Mouse (Mus musculus): ENCODE results near the gene Stau1.

Gene Stau1

GRCm38 (mm10) chr2:166910536-166910935 is 85.6 kb downstream of the Stau1 start:
- DNase-seq (ENCODE audit: low spot score in 2 of 2), result no peak

DNA sequence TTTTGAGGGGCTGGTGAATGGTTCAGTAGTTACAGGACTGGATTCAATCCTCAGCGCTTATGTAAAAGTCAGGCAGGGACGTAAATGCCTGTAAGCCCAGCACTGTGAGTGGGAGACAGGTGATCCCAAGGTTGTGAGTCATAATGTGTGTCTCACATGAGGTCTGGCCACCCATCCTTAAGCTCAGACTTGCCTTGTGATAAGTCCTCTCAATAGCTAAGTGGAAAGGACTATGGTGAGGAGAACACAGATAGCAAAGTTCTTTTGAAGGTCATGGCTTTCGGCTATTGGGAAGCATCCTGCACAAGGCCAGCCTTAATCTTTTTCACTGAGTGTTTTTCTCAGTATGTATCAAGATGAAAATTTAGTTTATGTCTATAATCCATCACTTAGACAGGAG is 86.4 kb downstream of the Stau1 start:
- DNase-seq (ENCODE audit: low spot score in 2 of 2), result no peak

- no peak for DNase-seq (ENCODE audit: low spot score in 2 of 2)
Observed at GRCm38 (mm10) chr2:166906523-166907182, 89.4 kb downstream of the Stau1 start.

- DNase-seq (ENCODE audit: low spot score in 2 of 2), result peak; percentile 95 to 98
Observed at GRCm38 (mm10) chr2:166905711-166906522, 90.2 kb downstream of the Stau1 start, which contains the start of gene Cse1l. Gene Cse1l, plus strand, starts transcription at chr2:166906040.

- no peak for DNase-seq (ENCODE audit: low spot score in 2 of 2)
Observed at GRCm38 (mm10) chr2:166903719-166904282, 92.3 kb downstream of the Stau1 start.

DNA sequence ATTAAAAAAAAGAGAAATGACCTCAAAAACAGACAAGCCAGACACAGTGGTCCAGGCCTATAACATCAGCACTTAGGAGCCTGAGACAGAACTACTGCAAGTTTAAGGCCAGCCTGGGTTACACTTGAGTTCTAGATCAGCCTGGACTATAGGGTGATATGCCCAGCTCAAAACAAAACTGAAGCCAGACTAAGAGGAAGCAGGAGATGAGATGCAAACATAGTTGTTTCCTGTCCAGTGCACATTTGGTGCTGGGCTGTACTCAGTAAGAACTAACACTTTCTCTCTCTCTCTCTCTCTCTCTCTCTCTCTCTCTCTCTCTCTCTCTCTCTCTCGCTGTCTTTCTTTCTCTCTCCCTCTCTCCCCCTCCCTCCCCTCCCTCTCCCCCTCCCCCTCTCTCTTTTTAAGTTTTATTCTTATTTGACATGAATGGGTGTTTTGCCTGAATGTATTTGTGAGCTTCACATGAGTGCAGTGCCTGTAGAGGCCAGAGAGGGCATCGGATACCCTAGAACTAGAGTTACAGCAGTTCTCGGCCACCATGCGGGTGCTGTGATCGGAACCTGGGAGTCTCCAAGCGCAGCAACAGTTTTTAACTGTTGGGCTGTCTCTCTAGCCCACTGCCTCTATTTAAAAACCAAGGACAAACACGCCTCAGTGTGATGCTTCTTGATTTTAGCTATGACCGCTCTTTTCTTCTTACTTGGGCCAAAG is 95.2 kb downstream of the Stau1 start:
- DNase-seq (ENCODE audit: low spot score in 2 of 2), result no peak

GRCm38 (mm10) chr2:166899746-166900145 is 96.4 kb downstream of the Stau1 start:
- DNase-seq (ENCODE audit: low spot score in 2 of 2), result no peak

DNA sequence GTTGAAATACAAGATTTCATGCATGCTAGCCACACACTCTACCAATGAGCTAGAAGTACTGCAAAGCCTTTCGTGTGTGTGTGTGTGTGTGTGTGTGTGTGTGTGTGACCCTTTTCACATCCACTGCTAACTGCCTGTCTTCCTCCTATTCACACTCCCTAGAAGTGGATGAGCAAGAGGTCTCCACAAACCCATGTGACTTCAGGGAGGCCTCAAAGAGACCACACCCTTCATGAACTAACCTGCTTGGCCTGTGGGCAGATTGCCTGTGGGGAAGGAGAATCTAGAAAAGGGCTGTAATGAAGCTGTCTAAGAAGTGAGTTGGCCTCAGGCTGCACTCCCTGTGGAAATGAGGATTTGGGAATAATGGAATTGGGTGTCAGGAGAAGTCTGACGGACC is 96.9 kb downstream of the Stau1 start:
- no peak for DNase-seq (ENCODE audit: low spot score in 2 of 2)
